Mouse (Mus musculus) layer of hippocampus, adult 18-20 months (tissue): ENCODE results near the gene Bdkrb2. TPM values are rescaled to one million over a fixed set of nuclear protein-coding genes. Genes with fewer than 3 reads are reported as not detected.

ENCODE experiments used
- DNase-seq, 2 experiments: peaks; one replicate each; pipeline ENCODE4 v3.0.0; 2022; ENCODE audit warnings: low spot score in 2 of 2
- total RNA-seq, 2 experiments: library from RNA; stranded (reverse); gene quantifications; 2 replicates each; pipeline ENCODE4 v1.2.3; 2021

Bdkrb2 gene
- total RNA-seq, 2 experiments from 2014 or later = 0.62 to 1.2 TPM

- no peak for DNase-seq
Measured at GRCm38 (mm10) chr12:105642770-105643321, 79.8 kb downstream of the Bdkrb2 start.

Other genes with a start within 250 kb of the Bdkrb2 start
- 10 to 100 TPM; 16.2 to 16.8 TPM for gene Tunar, start 229.4 kb upstream of the Bdkrb2 start, total RNA-seq
- 100 to 1,000 TPM; 108 to 114 TPM for gene D430019H16Rik, start 109.4 kb upstream of the Bdkrb2 start, total RNA-seq
- not detected for gene Bdkrb1, start 39.9 kb downstream of the Bdkrb2 start, total RNA-seq
- 10 to 100 TPM; 29.5 to 30.3 TPM for gene Gskip, start 121.6 kb downstream of the Bdkrb2 start, total RNA-seq
- gene Atg2b, start 122.0 kb downstream of the Bdkrb2 start, total RNA-seq = 10 to 100 TPM; 45.4 to 46.0 TPM
- 1 to 10 TPM; 1.7 to 2.5 TPM for gene Ak7, start 142.8 kb downstream of the Bdkrb2 start, total RNA-seq
- gene Papola, start 221.5 kb downstream of the Bdkrb2 start, total RNA-seq = 100 to 1,000 TPM; 163 to 164 TPM